8 mouse cellular contexts compared by ENCODE assay signal in genomic region chr6:115676452-115677128, GRCm38 (mm10). TPM values are rescaled to one million over a fixed set of nuclear protein-coding genes. Genes with fewer than 3 reads are reported as not detected.
A peak's percentile ranks its signal among the peaks of the same experiment; 100 is the strongest.
DNase-seq lines count a peak whose midpoint lies in the region; ATAC-seq and TF ChIP-seq lines count a peak whose summit lies in the region.

Gene Raf1, minus strand, starts transcription at chr6:115676635.

- peaks cover 16% of the 10 kb centered on the region for H3K4me1 ChIP-seq in bone marrow macrophage, adult 2 months (ENCODE audit: control insufficient read depth, insufficient read depth, low read length)
- H3K4me1 ChIP-seq in embryonic fibroblast, embryonic 13.5 days (ENCODE audit: control insufficient read depth, insufficient read depth, low read length), result peaks cover 4% of the 10 kb centered on the region; the same call in 1 of the 2 replicates
- H3K4me1 ChIP-seq in heart, embryonic 10.5 days, result peaks cover 18% of the 10 kb centered on the region
- peaks cover 17% of the 10 kb centered on the region for H3K4me1 ChIP-seq in kidney, embryonic 15.5 days

- peak within 1 kb of the TSS; percentile 91 for H3K9ac ChIP-seq in kidney, embryonic 15.5 days

- no peaks in the 10 kb centered on the region for H3K36me3 ChIP-seq in heart, embryonic 10.5 days
- 0 out of 2 replicates have a peak, but pooled peaks cover 2% of the 10 kb centered on the region for H3K36me3 ChIP-seq in kidney, embryonic 15.5 days

- TF ChIP-seq CTCF in bone marrow macrophage, adult 2 months (IDR thresholded peaks at IDR 0.05; ENCODE audit: low read depth, low read length), result no peak
- TF ChIP-seq CTCF in embryonic fibroblast, embryonic 13.5 days (IDR thresholded peaks at IDR 0.05; ENCODE audit: borderline replicate concordance, insufficient read depth, low read length), result no peak

- no peaks in the 10 kb centered on the region for H3K27me3 ChIP-seq in heart, embryonic 10.5 days (ENCODE audit: insufficient read depth, poor library complexity, severe bottlenecking)
- H3K27me3 ChIP-seq in kidney, embryonic 15.5 days, result no peaks in the 10 kb centered on the region

- WGBS in heart, embryonic 10.5 days, result under 1% methylated on average over 51 of the region's 51 CpGs
- 1% methylated on average over 51 of the region's 51 CpGs for WGBS in kidney, embryonic 15.5 days

- ATAC-seq in kidney, embryonic 15.5 days (replicated peaks; ENCODE audit: low FRiP score), result peak; percentile 99
- ATAC-seq in monocyte, adult 5-6 weeks (replicated peaks; ENCODE audit: insufficient number of reproducible peaks, low FRiP score, low TSS enrichment, poor library complexity, severe bottlenecking), result peak; percentile 92

- H3K4me3 ChIP-seq in bone marrow macrophage, adult 2 months (ENCODE audit: insufficient read depth, low read length), result peak within 1 kb of the TSS; percentile 98
- peak within 1 kb of the TSS; percentile 89 for H3K4me3 ChIP-seq in embryonic fibroblast, embryonic 13.5 days (ENCODE audit: insufficient read depth, low read length)
- H3K4me3 ChIP-seq in heart, embryonic 10.5 days, result peak within 1 kb of the TSS; percentile 96
- H3K4me3 ChIP-seq in kidney, embryonic 15.5 days (replicated peaks), result peak within 1 kb of the TSS; percentile 66

- H3K4me2 ChIP-seq in kidney, embryonic 15.5 days, result peak within 1 kb of the TSS; percentile 80

- no peaks in the 10 kb centered on the region for H3K9me3 ChIP-seq in heart, embryonic 10.5 days
- H3K9me3 ChIP-seq in kidney, embryonic 15.5 days (replicated peaks), result no peaks in the 10 kb centered on the region

- no peak for TF ChIP-seq POLR2A in bone marrow macrophage, adult 2 months (IDR thresholded peaks at IDR 0.05; ENCODE audit: borderline replicate concordance, low read depth, low read length)
- peak; percentile 90 for TF ChIP-seq POLR2A in embryonic fibroblast, embryonic 13.5 days (IDR thresholded peaks at IDR 0.05; ENCODE audit: low read depth, low read length)

- H3K27ac ChIP-seq in bone marrow macrophage, adult 2 months (ENCODE audit: insufficient read depth, low read depth, low read length), result peak within 1 kb of the TSS; percentile 98
- peak within 1 kb of the TSS; percentile 90 for H3K27ac ChIP-seq in embryonic fibroblast, embryonic 13.5 days (ENCODE audit: insufficient read depth, low read length)
- peak within 1 kb of the TSS; percentile 100 for H3K27ac ChIP-seq in heart, embryonic 10.5 days
- peak within 1 kb of the TSS; percentile 97 for H3K27ac ChIP-seq in kidney, embryonic 15.5 days

- DNase-seq in A20 (ENCODE audit: low read depth, low spot score) (peak; percentile 99), liver (peak; percentile 99)
- DNase-seq in heart, embryonic 10.5 days (ENCODE audit: low spot score), result peak; percentile 99
- peak; percentile 97 to 98 for DNase-seq in spleen, postnatal 4 days (ENCODE audit: low spot score in 2 of 2)

RNA-seq across cellular contexts. Expression of gene Raf1, which starts in this region (rescaled TPM):
- polyA plus RNA-seq in bone marrow macrophage, adult 2 months (2012; ENCODE audit: insufficient read depth, insufficient read length, missing spikeins), result 89.1 and 89.4 TPM in 2 replicates
- 60.5 and 69.8 TPM in 2 replicates for polyA plus RNA-seq in embryonic fibroblast, embryonic 13.5 days (2011; ENCODE audit: insufficient read length, low read depth, missing spikeins)
- polyA plus RNA-seq in heart, embryonic 10.5 days (2016; fragmentation: Nextera tagmentation; extraction: Ambion mirVana), result 94.0 and 101 TPM in 2 replicates
- 87.0 and 94.9 TPM in 2 replicates for polyA plus RNA-seq in kidney, embryonic 15.5 days (2015; fragmentation: Nextera tagmentation; extraction: Ambion mirVana)
- total RNA-seq in monocyte, adult 5-6 weeks (2017), result 180 to 216 TPM (median 195 TPM) in 3 replicates

Comparison
In these comparisons a context has a peak if more than half of its experiments do, and no peak if none do; other contexts are left out.
1. Peak in every context shown above with its lines: DNase-seq, ATAC-seq, H3K4me3 ChIP-seq and H3K27ac ChIP-seq.